Mouse (Mus musculus) T-cell, adult 2 months (primary cell): ENCODE measurements at regions not wholly inside any gene's neighbourhood (a gene's known extent, or its start where the extent isn't known, plus 50 kb on each side); places are given as distances from the start of the nearest gene placed in this dataset.
"Not testable (repeated sequence)": the region's sequence is repeated elsewhere in the genome, so short reads cannot be mapped to it uniquely, and the experiment has no call there.

Source experiments
- DNase-seq: peaks from one replicate; pipeline ENCODE4 v3.0.0; 2022; ENCODE audit warnings: low spot score

GRCm38 (mm10) chr8:103644106-103644505 is 457.3 kb upstream of the Cdh5 start:
- no peak for DNase-seq

- DNase-seq = no peak
These were observed 456.6 kb upstream of the Cdh5 start for GRCm38 (mm10) chr8:103644845-103645244.

GRCm38 (mm10) chr8:103664796-103665195 is 436.6 kb upstream of the Cdh5 start:
- no peak for DNase-seq

- not testable (repeated sequence) for DNase-seq
These were observed 415.2 kb upstream of the Cdh5 start for GRCm38 (mm10) chr8:103686233-103686632.

- no peak for DNase-seq
These were observed 411.0 kb upstream of the Cdh5 start for GRCm38 (mm10) chr8:103690438-103690837.

GRCm38 (mm10) chr8:103693531-103693930 is 407.9 kb upstream of the Cdh5 start:
- DNase-seq = no peak

- no peak for DNase-seq
These were observed 407.0 kb upstream of the Cdh5 start for GRCm38 (mm10) chr8:103694331-103694891.

GRCm38 (mm10) chr8:103699016-103699520 is 402.4 kb upstream of the Cdh5 start:
- no peak for DNase-seq

GRCm38 (mm10) chr8:103702236-103702635 is 399.2 kb upstream of the Cdh5 start:
- no peak for DNase-seq

GRCm38 (mm10) chr8:103706084-103706483 is 395.3 kb upstream of the Cdh5 start:
- no peak for DNase-seq

GRCm38 (mm10) chr8:103710871-103711270 is 390.6 kb upstream of the Cdh5 start:
- DNase-seq = not testable (repeated sequence)

GRCm38 (mm10) chr8:103717723-103718122 is 383.7 kb upstream of the Cdh5 start:
- DNase-seq = no peak

GRCm38 (mm10) chr8:103733466-103733865 is 368.0 kb upstream of the Cdh5 start:
- no peak for DNase-seq

GRCm38 (mm10) chr8:103738330-103738729 is 363.1 kb upstream of the Cdh5 start:
- DNase-seq = no peak

- no peak for DNase-seq
These were observed 360.0 kb upstream of the Cdh5 start for GRCm38 (mm10) chr8:103741395-103741794.

- no peak for DNase-seq
These were observed 352.7 kb upstream of the Cdh5 start for GRCm38 (mm10) chr8:103748734-103749133.

- no peak for DNase-seq
These were observed 350.9 kb upstream of the Cdh5 start for GRCm38 (mm10) chr8:103750278-103751097.

- DNase-seq = no peak
These were observed 350.3 kb upstream of the Cdh5 start for GRCm38 (mm10) chr8:103751161-103751560.

GRCm38 (mm10) chr8:103763821-103764220 is 337.6 kb upstream of the Cdh5 start:
- DNase-seq = no peak

GRCm38 (mm10) chr8:103779658-103780057 is 321.8 kb upstream of the Cdh5 start:
- DNase-seq = no peak

- no peak for DNase-seq
These were observed 313.1 kb upstream of the Cdh5 start for GRCm38 (mm10) chr8:103788308-103788707.

- no peak for DNase-seq
These were observed 308.1 kb upstream of the Cdh5 start for GRCm38 (mm10) chr8:103793331-103793730.

GRCm38 (mm10) chr8:103798630-103799029 is 302.8 kb upstream of the Cdh5 start:
- not testable (repeated sequence) for DNase-seq
